Mouse (Mus musculus): Measurements from ENCODE around the gene Leap2. TPM values are rescaled to one million over a fixed set of nuclear protein-coding genes. Genes with fewer than 3 reads are reported as not detected.

Leap2 gene
- polyA plus RNA-seq, 1 experiment from 2014 or later = 1,459 TPM

DNA sequence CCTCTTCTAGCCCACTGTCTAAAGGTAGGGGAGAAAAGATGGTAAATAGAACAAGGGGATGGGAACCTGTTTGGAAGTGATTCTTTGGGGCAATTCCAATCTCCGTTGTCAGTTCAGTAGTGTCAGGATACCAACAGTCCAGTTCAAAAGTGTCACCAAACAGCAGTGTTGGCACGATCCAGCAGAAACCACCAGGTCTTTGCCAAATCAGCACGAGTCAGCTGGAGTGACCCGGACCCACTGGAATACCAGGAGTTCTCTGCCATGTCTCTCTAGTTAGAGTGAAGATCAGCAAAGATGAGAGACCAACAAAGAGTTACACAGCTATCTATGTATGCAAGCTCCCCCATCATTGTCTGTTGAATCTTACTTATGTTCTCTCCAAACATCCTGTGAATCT lies 9.1 kb downstream of the Leap2 start:
- Histone ChIP-seq H3K36me3 (ENCODE audit: control insufficient read depth, insufficient read depth) (peaks cover 66% of the 10 kb centered on the region), H3K9me3 (ENCODE audit: control insufficient read depth) (no peaks in the 10 kb centered on the region), H3K27me3 (replicated peaks; ENCODE audit: control insufficient read depth, insufficient read depth, low read length) (no peaks in the 10 kb centered on the region), H3K9ac (ENCODE audit: low read depth, low read length) (no peak overlapping the region), H3K4me3 (ENCODE audit: low read depth, low read length) (no peak overlapping the region), H3K27ac (ENCODE audit: low read depth, low read length) (no peak overlapping the region), H3K4me1 (replicated peaks; ENCODE audit: control insufficient read depth, insufficient read depth, low read length) (no peaks in the 10 kb centered on the region; the same call in 1 of the 2 replicates), H3K4me2 (replicated peaks; ENCODE audit: low read depth) (no peak overlapping the region)
- 88% methylated on average over 4 of the region's 4 CpGs for WGBS
- TF ChIP-seq CTCF (IDR thresholded peaks at IDR 0.05; ENCODE audit: low read depth) = no peak
- ATAC-seq = no peak

DNA sequence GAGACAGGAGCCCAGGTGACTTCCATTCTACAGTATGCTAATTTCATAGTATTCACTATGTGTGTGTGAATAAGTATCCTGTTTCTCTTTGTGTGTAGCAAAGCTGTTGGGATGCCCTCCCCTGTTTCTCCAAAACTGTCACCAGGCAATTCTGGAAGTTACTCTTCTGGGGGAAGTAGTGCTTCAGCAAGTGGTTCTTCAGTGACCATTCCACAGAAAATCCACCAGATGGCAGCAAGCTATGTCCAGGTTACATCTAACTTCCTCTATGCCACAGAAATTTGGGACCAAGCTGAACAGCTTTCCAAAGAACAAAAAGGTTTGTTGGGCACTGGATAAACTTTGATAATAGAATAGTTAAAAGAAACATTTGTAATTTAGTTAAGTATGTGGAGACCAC lies 11.2 kb downstream of the Leap2 start:
- H3K4me3 ChIP-seq (ENCODE audit: low read depth, low read length) = no peak overlapping the region
- H3K4me1 ChIP-seq (replicated peaks; ENCODE audit: control insufficient read depth, insufficient read depth, low read length) = no peaks in the 10 kb centered on the region
- H3K27me3 ChIP-seq (replicated peaks; ENCODE audit: control insufficient read depth, insufficient read depth, low read length) = no peaks in the 10 kb centered on the region
- H3K9me3 ChIP-seq (ENCODE audit: control insufficient read depth) = no peaks in the 10 kb centered on the region
- H3K27ac ChIP-seq (ENCODE audit: low read depth, low read length) = no peak overlapping the region
- no peak overlapping the region for H3K4me2 ChIP-seq (replicated peaks; ENCODE audit: low read depth)
- no peak for ATAC-seq
- H3K9ac ChIP-seq (ENCODE audit: low read depth, low read length) = no peak overlapping the region
- H3K36me3 ChIP-seq (ENCODE audit: control insufficient read depth, insufficient read depth) = peaks cover 70% of the 10 kb centered on the region
- peak; percentile 81 for TF ChIP-seq CTCF (IDR thresholded peaks at IDR 0.05; ENCODE audit: low read depth)

DNA sequence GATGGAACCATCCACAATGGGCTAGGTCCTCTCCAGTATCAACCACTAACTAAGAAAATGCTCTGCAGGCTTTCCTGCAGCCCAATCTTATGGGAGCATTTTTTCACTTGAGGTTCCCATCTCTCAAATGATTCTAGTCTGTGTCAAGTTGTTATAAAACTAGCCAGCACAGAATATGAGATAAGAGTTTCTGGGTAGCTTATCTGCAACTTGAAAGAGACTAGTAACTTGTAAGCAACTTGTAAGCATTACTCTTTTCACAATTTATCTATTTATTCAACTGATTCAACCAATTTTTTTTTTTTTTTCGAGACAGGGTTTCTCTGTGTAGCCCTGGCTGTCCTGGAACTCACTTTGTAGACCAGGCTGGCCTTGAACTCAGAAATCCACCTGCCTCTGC lies 19.3 kb downstream of the Leap2 start:
- ATAC-seq = no peak
- 69% methylated on average over 1 of the region's 1 CpGs for WGBS
- no peak overlapping the region for H3K4me2 ChIP-seq (replicated peaks; ENCODE audit: low read depth)
- H3K9me3 ChIP-seq (ENCODE audit: control insufficient read depth) = no peaks in the 10 kb centered on the region
- no peak overlapping the region for H3K4me3 ChIP-seq (ENCODE audit: low read depth, low read length)
- H3K36me3 ChIP-seq (ENCODE audit: control insufficient read depth, insufficient read depth) = peaks cover 77% of the 10 kb centered on the region
- no peak for TF ChIP-seq CTCF (IDR thresholded peaks at IDR 0.05; ENCODE audit: low read depth)
- no peaks in the 10 kb centered on the region for H3K4me1 ChIP-seq (replicated peaks; ENCODE audit: control insufficient read depth, insufficient read depth, low read length)
- H3K27me3 ChIP-seq (replicated peaks; ENCODE audit: control insufficient read depth, insufficient read depth, low read length) = no peaks in the 10 kb centered on the region
- H3K27ac ChIP-seq (ENCODE audit: low read depth, low read length) = no peak overlapping the region
- no peak overlapping the region for H3K9ac ChIP-seq (ENCODE audit: low read depth, low read length)

DNA sequence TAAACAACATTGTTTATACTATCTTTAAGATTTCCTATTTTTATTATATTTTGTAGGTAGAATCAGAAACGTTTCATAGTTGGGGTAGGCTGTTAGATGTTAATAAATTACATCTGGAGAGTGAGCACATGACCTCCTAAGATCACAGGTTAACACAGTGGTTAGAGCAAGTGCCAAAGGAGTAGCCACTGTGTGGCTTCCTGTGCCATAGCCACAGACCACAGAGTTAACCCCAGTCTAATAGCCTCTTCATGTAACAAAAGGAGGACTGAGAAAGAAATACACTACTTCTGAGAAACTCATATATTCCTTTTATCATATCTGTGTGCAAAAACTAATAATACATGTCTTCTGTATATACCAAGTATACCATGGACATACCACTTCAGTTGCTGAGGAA lies 29.1 kb downstream of the Leap2 start:
- no peak overlapping the region for H3K27ac ChIP-seq (ENCODE audit: low read depth, low read length)
- H3K27me3 ChIP-seq (replicated peaks; ENCODE audit: control insufficient read depth, insufficient read depth, low read length) = no peaks in the 10 kb centered on the region
- H3K9ac ChIP-seq (ENCODE audit: low read depth, low read length) = no peak overlapping the region
- 60% methylated on average over 1 of the region's 1 CpGs for WGBS
- H3K4me1 ChIP-seq (replicated peaks; ENCODE audit: control insufficient read depth, insufficient read depth, low read length) = no peaks in the 10 kb centered on the region
- H3K9me3 ChIP-seq (ENCODE audit: control insufficient read depth) = no peaks in the 10 kb centered on the region
- no peak for ATAC-seq
- TF ChIP-seq CTCF (IDR thresholded peaks at IDR 0.05; ENCODE audit: low read depth) = no peak
- no peak overlapping the region for H3K4me3 ChIP-seq (ENCODE audit: low read depth, low read length)
- peaks cover 37% of the 10 kb centered on the region for H3K36me3 ChIP-seq (ENCODE audit: control insufficient read depth, insufficient read depth)
- H3K4me2 ChIP-seq (replicated peaks; ENCODE audit: low read depth) = no peak overlapping the region

DNA sequence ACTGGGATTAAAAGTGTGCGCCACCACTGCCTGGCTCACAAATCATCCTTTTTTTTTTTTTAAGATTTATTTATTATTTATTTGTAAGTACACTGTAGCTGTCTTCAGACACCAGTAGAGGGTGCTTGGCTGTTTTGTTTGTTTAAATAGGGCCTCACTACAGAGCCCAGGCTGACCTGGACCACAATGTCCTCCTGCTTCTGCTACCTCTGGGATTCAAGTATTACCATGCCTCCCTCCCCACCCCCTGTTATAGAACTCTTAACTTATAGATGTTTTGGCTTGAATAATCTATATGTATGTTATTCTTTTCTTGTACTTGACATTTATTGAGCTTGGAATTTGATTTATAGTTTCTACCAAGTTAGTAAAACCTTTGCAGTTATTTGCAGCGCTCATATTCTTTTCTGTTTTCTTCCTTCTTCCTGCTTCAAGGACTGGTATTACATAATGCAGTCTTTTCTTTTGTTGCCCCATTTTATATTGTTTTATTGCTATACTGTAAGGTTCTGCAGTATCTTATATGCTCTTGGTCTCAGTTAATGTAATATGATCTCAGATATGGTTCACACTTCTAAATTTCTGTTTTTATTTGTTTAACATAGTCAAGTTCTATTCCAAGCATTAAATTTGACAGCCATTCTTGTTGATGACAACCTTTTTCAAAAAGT lies 39.1 kb downstream of the Leap2 start:
- H3K4me3 ChIP-seq (ENCODE audit: low read depth, low read length) = no peak overlapping the region
- H3K27ac ChIP-seq (ENCODE audit: low read depth, low read length) = no peak overlapping the region
- no peak for TF ChIP-seq CTCF (IDR thresholded peaks at IDR 0.05; ENCODE audit: low read depth)
- no peaks in the 10 kb centered on the region for H3K4me1 ChIP-seq (replicated peaks; ENCODE audit: control insufficient read depth, insufficient read depth, low read length)
- 66% methylated on average over 2 of the region's 2 CpGs for WGBS
- peak; percentile 82 for ATAC-seq
- no peaks in the 10 kb centered on the region for H3K27me3 ChIP-seq (replicated peaks; ENCODE audit: control insufficient read depth, insufficient read depth, low read length)
- H3K4me2 ChIP-seq (replicated peaks; ENCODE audit: low read depth) = no peak overlapping the region
- H3K9ac ChIP-seq (ENCODE audit: low read depth, low read length) = no peak overlapping the region
- no peaks in the 10 kb centered on the region for H3K9me3 ChIP-seq (ENCODE audit: control insufficient read depth)
- H3K36me3 ChIP-seq (ENCODE audit: control insufficient read depth, insufficient read depth) = peaks cover 16% of the 10 kb centered on the region

DNA sequence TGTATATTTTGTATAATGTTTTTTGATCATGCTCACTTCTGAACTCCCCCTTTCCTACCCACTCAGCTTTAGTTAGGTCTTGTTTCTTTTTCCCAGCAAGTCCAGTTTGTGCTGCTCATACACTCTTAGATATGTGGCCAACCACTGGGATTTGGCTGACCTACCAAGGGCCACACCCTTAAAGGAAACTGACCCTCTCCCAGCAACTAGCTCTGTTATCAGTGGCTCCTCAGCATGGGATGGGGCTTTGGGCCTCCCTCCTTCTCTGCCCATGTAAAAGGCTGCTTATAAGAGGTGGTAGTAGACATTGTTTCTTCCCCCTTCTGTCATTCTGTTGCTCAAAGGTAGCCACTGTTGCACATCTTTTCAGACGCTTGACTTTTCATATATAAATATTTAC lies 44.1 kb downstream of the Leap2 start:
- no peak for ATAC-seq
- Histone ChIP-seq H3K4me3 (ENCODE audit: low read depth, low read length) (no peak overlapping the region), H3K27ac (ENCODE audit: low read depth, low read length) (no peak overlapping the region), H3K27me3 (replicated peaks; ENCODE audit: control insufficient read depth, insufficient read depth, low read length) (no peaks in the 10 kb centered on the region), H3K9ac (ENCODE audit: low read depth, low read length) (no peak overlapping the region), H3K9me3 (ENCODE audit: control insufficient read depth) (no peaks in the 10 kb centered on the region), H3K4me2 (replicated peaks; ENCODE audit: low read depth) (no peak overlapping the region), H3K36me3 (ENCODE audit: control insufficient read depth, insufficient read depth) (peaks cover 17% of the 10 kb centered on the region), H3K4me1 (replicated peaks; ENCODE audit: control insufficient read depth, insufficient read depth, low read length) (no peaks in the 10 kb centered on the region)
- WGBS = 65% methylated on average over 1 of the region's 1 CpGs
- no peak for TF ChIP-seq CTCF (IDR thresholded peaks at IDR 0.05; ENCODE audit: low read depth)

Small RNA genes within 50 kb of the gene (microRNA-seq; reads per million reads assigned to microRNA genes)
- not detected for gene Mir6920

Other genes starting within 250 kb of the Leap2 start
- gene Hspa4, start 122.7 kb downstream of the Leap2 start, polyA plus RNA-seq (2015; fragmentation: Nextera tagmentation; extraction: Ambion mirVana) = 65.8 and 67.6 TPM in 2 replicates
- 10.1 and 10.8 TPM in 2 replicates for gene Zcchc10, start 98.5 kb downstream of the Leap2 start, polyA plus RNA-seq (2015; fragmentation: Nextera tagmentation; extraction: Ambion mirVana)
- gene Aff4, start 72.3 kb downstream of the Leap2 start, polyA plus RNA-seq (2015; fragmentation: Nextera tagmentation; extraction: Ambion mirVana) = 19.0 and 23.6 TPM in 2 replicates
- gene Uqcrq, start 7.7 kb upstream of the Leap2 start, polyA plus RNA-seq (2015; fragmentation: Nextera tagmentation; extraction: Ambion mirVana) = 2,040 and 2,166 TPM in 2 replicates
- gene Gdf9, start 7.9 kb upstream of the Leap2 start, polyA plus RNA-seq (2015; fragmentation: Nextera tagmentation; extraction: Ambion mirVana) = 5.5 and 5.6 TPM in 2 replicates
- gene Gm10447, start 33.9 kb upstream of the Leap2 start, polyA plus RNA-seq (2015; fragmentation: Nextera tagmentation; extraction: Ambion mirVana) = 0.12 and 0.23 TPM in 2 replicates
- gene Shroom1, start 34.0 kb upstream of the Leap2 start, polyA plus RNA-seq (2015; fragmentation: Nextera tagmentation; extraction: Ambion mirVana) = 3.0 and 3.7 TPM in 2 replicates
- gene Gm9837, start 47.3 kb upstream of the Leap2 start, polyA plus RNA-seq (2015; fragmentation: Nextera tagmentation; extraction: Ambion mirVana) = not detected in 2 replicates
- gene Gm9945, start 57.0 kb upstream of the Leap2 start, polyA plus RNA-seq (2015; fragmentation: Nextera tagmentation; extraction: Ambion mirVana) = not detected in 2 replicates
- 1.1 and 1.5 TPM in 2 replicates for gene Sowaha, start 57.1 kb upstream of the Leap2 start, polyA plus RNA-seq (2015; fragmentation: Nextera tagmentation; extraction: Ambion mirVana)
- gene Sept8, start 96.1 kb upstream of the Leap2 start, polyA plus RNA-seq (2015; fragmentation: Nextera tagmentation; extraction: Ambion mirVana) = 10.0 and 10.5 TPM in 2 replicates
- 17.0 and 18.4 TPM in 2 replicates for gene Kif3a, start 144.2 kb upstream of the Leap2 start, polyA plus RNA-seq (2015; fragmentation: Nextera tagmentation; extraction: Ambion mirVana)
- gene Il4, start 195.5 kb upstream of the Leap2 start, polyA plus RNA-seq (2015; fragmentation: Nextera tagmentation; extraction: Ambion mirVana) = 0.29 and 0.39 TPM in 2 replicates
- not detected in 2 replicates for gene Il13, start 211.5 kb upstream of the Leap2 start, polyA plus RNA-seq (2015; fragmentation: Nextera tagmentation; extraction: Ambion mirVana)